Comparison of ENCODE assay signal across 13 mouse cellular contexts in genomic region chr5:129067231-129067834, GRCm38 (mm10). TPM values are rescaled to one million over a fixed set of nuclear protein-coding genes. Genes with fewer than 3 reads are reported as not detected.
DNase-seq lines count a peak whose midpoint lies in the region; ATAC-seq and TF ChIP-seq lines count a peak whose summit lies in the region.
"Had no signal": no experiment of that assay in that cellular context is flagged by ENCODE, and none has a peak within 500 bp of the region (broad histone marks: within the 10 kb centered on the region; RNA-seq: fewer than 3 reads in every experiment).

No protein-coding gene starts in this region.

- H3K4me2 ChIP-seq in lung, postnatal 0 days (replicated peaks; ENCODE audit: low read depth, low read length): no peak overlapping the region
- H3K4me2 ChIP-seq: limb, embryonic 13.5 days had no signal

- H3K27me3 ChIP-seq in lung, postnatal 0 days (replicated peaks; ENCODE audit: insufficient read depth, low read length): no peaks in the 10 kb centered on the region

- TF ChIP-seq EP300 in lung, postnatal 0 days (IDR thresholded peaks at IDR 0.05): no peak

- WGBS in lung, postnatal 0 days: 46% methylated on average over 13 of the region's 13 CpGs

- H3K9me3 ChIP-seq in lung, postnatal 0 days (ENCODE audit: low read length): no peaks in the 10 kb centered on the region
- H3K9me3 ChIP-seq: forebrain, embryonic 10.5 days; limb, embryonic 13.5 days had no signal

- ATAC-seq in lung, postnatal 0 days: peak; percentile 14
- no peak for ATAC-seq in megakaryocyte-erythroid progenitor cell, adult 5-6 weeks (replicated peaks; ENCODE audit: low FRiP score, low TSS enrichment, poor library complexity, severe bottlenecking)

- DNase-seq in gastrocnemius, adult 2 months: peak; percentile 52
- DNase-seq in gastrocnemius, postnatal 10 days: no peak
- DNase-seq in left cerebral cortex, adult 2 months (ENCODE audit: extremely low spot score in 1 of 2, low spot score in 2 of 2): no peak
- DNase-seq in left cerebral cortex, adult 18-20 months (ENCODE audit: low spot score in 2 of 2): no peak
- DNase-seq in heart, adult 9 months (ENCODE audit: low spot score in 2 of 2): peak; percentile 15 to 47
- DNase-seq in lung, postnatal 0 days (ENCODE audit: low spot score): peak; percentile 35
- no peak for DNase-seq in embryo, embryonic 10.5 days (ENCODE audit: low spot score)
- DNase-seq: adrenal gland, postnatal 10 days; cerebellum, postnatal 14 days; kidney, adult 9 months had no signal

- H3K9ac ChIP-seq in lung, postnatal 0 days (replicated peaks; ENCODE audit: low read depth): no peak overlapping the region
- H3K9ac ChIP-seq: limb, embryonic 13.5 days had no signal

- no peaks in the 10 kb centered on the region for H3K4me1 ChIP-seq in lung, postnatal 0 days (ENCODE audit: insufficient read depth, low read depth, low read length)

- TF ChIP-seq CTCF in gastrocnemius, adult 2 months (IDR thresholded peaks at IDR 0.05): no peak
- no peak for TF ChIP-seq CTCF in left cerebral cortex, adult 2 months (IDR thresholded peaks at IDR 0.05)
- no peak for TF ChIP-seq CTCF in lung, postnatal 0 days (IDR thresholded peaks at IDR 0.05)

- intact Hi-C loops in gastrocnemius, adult 2 months (cut with DNase I): loop anchor here (10.0 kb wide), 1 partner anchor 107 kb away; no protein-coding TSS in a partner anchor
- intact Hi-C loops in left cerebral cortex, adult 2 months (cut with DNase I): loop anchor here (2.0 to 10.0 kb wide), 2 partner anchors 53 to 387 kb away; no protein-coding TSS in a partner anchor

- peak overlapping the region; percentile 79 for H3K27ac ChIP-seq in gastrocnemius, adult 2 months
- peak overlapping the region; percentile 21 for H3K27ac ChIP-seq in left cerebral cortex, adult 2 months
- no peak overlapping the region for H3K27ac ChIP-seq in lung, postnatal 0 days (ENCODE audit: low read length)
- H3K27ac ChIP-seq: forebrain, embryonic 10.5 days; limb, embryonic 13.5 days had no signal

- no peak overlapping the region for H3K4me3 ChIP-seq in gastrocnemius, adult 2 months
- no peak overlapping the region for H3K4me3 ChIP-seq in left cerebral cortex, adult 2 months
- no peak overlapping the region for H3K4me3 ChIP-seq in lung, postnatal 0 days (ENCODE audit: low read depth, low read length)
- H3K4me3 ChIP-seq: forebrain, embryonic 10.5 days; limb, embryonic 13.5 days had no signal

- H3K36me3 ChIP-seq in lung, postnatal 0 days (ENCODE audit: insufficient read depth, low read length): no peaks in the 10 kb centered on the region
- H3K36me3 ChIP-seq: forebrain, embryonic 10.5 days; limb, embryonic 13.5 days had no signal

RNA-seq across cellular contexts. Expression of gene Adgrd1, which starts 29.2 kb away (rescaled TPM):
- 1 to 10 TPM; 5.6 to 6.0 TPM for total RNA-seq in gastrocnemius, adult 2 months (2021)
- 10 to 100 TPM in 1 of 2 experiments, 1 to 10 TPM in 1; 5.8 to 10.3 TPM for total RNA-seq in gastrocnemius, postnatal 10 days (2021)
- total RNA-seq in left cerebral cortex, adult 2 months (2021): 1 to 10 TPM; 2.9 to 3.9 TPM
- total RNA-seq in left cerebral cortex, adult 18-20 months (2021): 1 to 10 TPM; 2.8 TPM
- 1.5 and 1.8 TPM in 2 replicates for polyA plus RNA-seq in lung, postnatal 0 days (2015; fragmentation: Nextera tagmentation; extraction: Ambion mirVana)
- 0.94 and 1.1 TPM in 2 replicates for total RNA-seq in megakaryocyte-erythroid progenitor cell, adult 5-6 weeks (2014; fragmentation: Nextera tagmentation)
- 0.14 TPM in 1 of 2 replicates, not detected in the other for total RNA-seq in megakaryocyte-erythroid progenitor cell, adult 5-6 weeks (2017)

RNA-seq across cellular contexts. Expression of gene Ran, which starts 47.5 kb away (rescaled TPM):
- total RNA-seq in gastrocnemius, adult 2 months (2021): 10 to 100 TPM; 78.9 to 94.0 TPM
- 10 to 100 TPM; 88.5 to 91.3 TPM for total RNA-seq in gastrocnemius, postnatal 10 days (2021)
- total RNA-seq in left cerebral cortex, adult 2 months (2021): 100 to 1,000 TPM; 152 to 166 TPM
- total RNA-seq in left cerebral cortex, adult 18-20 months (2021): 100 to 1,000 TPM; 164 to 178 TPM
- 126 and 138 TPM in 2 replicates for polyA plus RNA-seq in lung, postnatal 0 days (2015; fragmentation: Nextera tagmentation; extraction: Ambion mirVana)
- 542 and 563 TPM in 2 replicates for total RNA-seq in megakaryocyte-erythroid progenitor cell, adult 5-6 weeks (2014; fragmentation: Nextera tagmentation)
- 903 and 978 TPM in 2 replicates for total RNA-seq in megakaryocyte-erythroid progenitor cell, adult 5-6 weeks (2017)

RNA-seq across cellular contexts. Expression of gene Stx2, which starts 59.0 kb away (rescaled TPM):
- 1 to 10 TPM; 6.3 to 7.8 TPM for total RNA-seq in gastrocnemius, adult 2 months (2021)
- 10 to 100 TPM; 11.5 to 15.3 TPM for total RNA-seq in gastrocnemius, postnatal 10 days (2021)
- 10 to 100 TPM; 17.8 to 21.8 TPM for total RNA-seq in left cerebral cortex, adult 2 months (2021)
- total RNA-seq in left cerebral cortex, adult 18-20 months (2021): 10 to 100 TPM; 16.8 to 22.6 TPM
- polyA plus RNA-seq in lung, postnatal 0 days (2015; fragmentation: Nextera tagmentation; extraction: Ambion mirVana): 15.1 and 18.2 TPM in 2 replicates
- 126 and 134 TPM in 2 replicates for total RNA-seq in megakaryocyte-erythroid progenitor cell, adult 5-6 weeks (2014; fragmentation: Nextera tagmentation)
- total RNA-seq in megakaryocyte-erythroid progenitor cell, adult 5-6 weeks (2017): 101 and 146 TPM in 2 replicates

Comparison
In these comparisons a context has a peak if more than half of its experiments do, and no peak if none do; other contexts are left out.
1. DNase-seq: peak in gastrocnemius, adult 2 months (single experiment), heart, adult 9 months (2 of 2) and lung, postnatal 0 days (single experiment); none in gastrocnemius, postnatal 10 days (single experiment), left cerebral cortex, adult 2 months (0 of 2), left cerebral cortex, adult 18-20 months (0 of 2) and embryo, embryonic 10.5 days (single experiment).
2. RNA of gene Stx2, which starts 59.0 kb away (total RNA-seq): 101 to 146 TPM in megakaryocyte-erythroid progenitor cell, adult 5-6 weeks; 16.8 to 22.6 TPM in left cerebral cortex, adult 18-20 months, 17.8 to 21.8 TPM in left cerebral cortex, adult 2 months, 11.5 to 15.3 TPM in gastrocnemius, postnatal 10 days and 6.3 to 7.8 TPM in gastrocnemius, adult 2 months; every median in the first group is over 4 times any median in the second.